Mouse (Mus musculus): Measurements from ENCODE around the gene Ssr2.

The Ssr2 gene

GRCm38 (mm10) chr3:88592942-88593576 is 17.4 kb downstream of the Ssr2 start:
- intact Hi-C loops (cut with DNase I) = loop anchor here (10.0 kb wide), 1 partner anchor 152 kb away; no protein-coding TSS in a partner anchor

- intact Hi-C loops (cut with DNase I) = loop anchor here (10.0 kb wide), 1 partner anchor 151 kb away; no protein-coding TSS in a partner anchor
These were observed 18.4 kb downstream of the Ssr2 start for GRCm38 (mm10) chr3:88593893-88594580.

- intact Hi-C loops (cut with DNase I) = loop anchor here (10.0 kb wide), 1 partner anchor 148 kb away; no protein-coding TSS in a partner anchor
These were observed 20.9 kb downstream of the Ssr2 start for GRCm38 (mm10) chr3:88596547-88596946.

GRCm38 (mm10) chr3:88602466-88602865 is 26.8 kb downstream of the Ssr2 start:
- intact Hi-C loops (cut with DNase I) = loop anchor here (5.0 kb wide), 1 partner anchor 60 kb away; no protein-coding TSS in a partner anchor

GRCm38 (mm10) chr3:88603714-88604161 is 28.1 kb downstream of the Ssr2 start:
- intact Hi-C loops (cut with DNase I) = loop anchor here (5.0 kb wide), 1 partner anchor 61 kb away; no protein-coding TSS in a partner anchor

- intact Hi-C loops (cut with DNase I) = loop anchor here (5.0 kb wide), 1 partner anchor 63 kb away; no protein-coding TSS in a partner anchor
These were observed 29.2 kb downstream of the Ssr2 start for GRCm38 (mm10) chr3:88604863-88605262.

- intact Hi-C loops (cut with DNase I) = loop anchor here (2.0 kb wide), 1 partner anchor 33 kb away; no protein-coding TSS in a partner anchor
These were observed 30.0 kb downstream of the Ssr2 start, which contains the start of gene Arhgef2 for GRCm38 (mm10) chr3:88605666-88606065. TSS of gene Arhgef2 (plus strand) at chr3:88605966.

GRCm38 (mm10) chr3:88607065-88607757 is 31.5 kb downstream of the Ssr2 start:
- intact Hi-C loops (cut with DNase I) = loop anchor here (2.0 kb wide), 1 partner anchor 32 kb away; no protein-coding TSS in a partner anchor

- intact Hi-C loops (cut with DNase I) = loop anchor here (2.0 kb wide), 1 partner anchor 31 kb away; no protein-coding TSS in a partner anchor
These were observed 32.1 kb downstream of the Ssr2 start for GRCm38 (mm10) chr3:88607758-88608138.

GRCm38 (mm10) chr3:88609066-88609465 is 33.4 kb downstream of the Ssr2 start:
- intact Hi-C loops (cut with DNase I) = no loop called here

- intact Hi-C loops (cut with DNase I) = no loop called here
These were observed 38.7 kb downstream of the Ssr2 start for GRCm38 (mm10) chr3:88614418-88614817.

GRCm38 (mm10) chr3:88615117-88615516 is 39.4 kb downstream of the Ssr2 start:
- intact Hi-C loops (cut with DNase I) = no loop called here

GRCm38 (mm10) chr3:88615902-88616391 is 40.3 kb downstream of the Ssr2 start:
- intact Hi-C loops (cut with DNase I) = no loop called here

- intact Hi-C loops (cut with DNase I) = no loop called here
These were observed 41.4 kb downstream of the Ssr2 start for GRCm38 (mm10) chr3:88616951-88617500.

GRCm38 (mm10) chr3:88618074-88618871 is 42.6 kb downstream of the Ssr2 start:
- intact Hi-C loops (cut with DNase I) = no loop called here

- intact Hi-C loops (cut with DNase I) = no loop called here
These were observed 43.7 kb downstream of the Ssr2 start for GRCm38 (mm10) chr3:88619113-88620097.

GRCm38 (mm10) chr3:88620146-88620991 is 44.7 kb downstream of the Ssr2 start:
- intact Hi-C loops (cut with DNase I) = no loop called here

- intact Hi-C loops (cut with DNase I) = no loop called here
These were observed 45.4 kb downstream of the Ssr2 start for GRCm38 (mm10) chr3:88620992-88621536.

All from adrenal gland (tissue).